Mouse (Mus musculus) mesoderm, embryonic 11.5 days (tissue): Measurements from ENCODE around the gene Lsmem1.

Experiments used
- DNase-seq: peaks from one replicate; pipeline ENCODE4 v3.0.0-alpha.2; 2012; ENCODE audit warnings: low read depth, low spot score

Lsmem1 gene

GRCm38 (mm10) chr12:40146510-40146909, 52.8 kb downstream of the Lsmem1 start:
- DNase-seq: no peak

- no peak for DNase-seq
These were observed 58.6 kb downstream of the Lsmem1 start for GRCm38 (mm10) chr12:40140706-40141105.

- no peak for DNase-seq
These were observed 59.6 kb downstream of the Lsmem1 start for GRCm38 (mm10) chr12:40139484-40140245.

GRCm38 (mm10) chr12:40134529-40134928, 64.8 kb downstream of the Lsmem1 start:
- no peak for DNase-seq

GRCm38 (mm10) chr12:40133573-40134271, 65.6 kb downstream of the Lsmem1 start, which contains the start of gene Scin:
TSS of gene Scin (minus strand) at chr12:40134228.
- DNase-seq: peak; percentile 22

GRCm38 (mm10) chr12:40133194-40133572, 66.1 kb downstream of the Lsmem1 start:
- DNase-seq: peak; percentile 8
